Mouse (Mus musculus) liver, adult (tissue): Measurements from ENCODE around the gene Tmem82.

Experiments
- GATA4 ChIP-seq: IDR thresholded peaks from 2 replicates; pipeline ENCODE4 v1.6.1; 2014; ENCODE audit warnings: mild to moderate bottlenecking, low read length; ENCODE audit not compliant: insufficient replicate concordance

Gene Tmem82

GRCm38 (mm10) chr4:141625774-141626550 is 7.5 kb upstream of the Tmem82 start:
- TF ChIP-seq GATA4: no peak

GRCm38 (mm10) chr4:141624983-141625773 is 6.7 kb upstream of the Tmem82 start:
- TF ChIP-seq GATA4: no peak

DNA sequence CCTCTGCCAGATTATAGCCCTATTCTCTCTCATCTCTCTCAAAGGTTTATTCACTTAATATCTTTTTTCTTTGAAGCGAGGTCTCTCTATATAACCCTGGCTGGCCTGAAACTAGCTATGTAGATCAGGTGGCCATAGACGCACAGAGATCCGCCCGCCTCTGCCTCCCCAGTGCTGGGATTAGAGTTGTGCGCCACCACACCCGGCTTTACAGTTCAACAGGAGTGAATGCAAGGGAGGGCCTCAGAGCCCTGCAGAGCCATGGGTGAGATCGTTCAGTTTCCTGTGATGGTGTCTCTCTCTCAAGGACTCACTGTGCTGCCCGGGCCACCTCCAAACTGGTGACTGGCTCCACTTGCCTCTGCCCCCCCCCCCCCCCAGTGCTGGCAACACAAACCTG is 5.7 kb upstream of the Tmem82 start:
- TF ChIP-seq GATA4: no peak

GRCm38 (mm10) chr4:141623666-141624065 is 5.2 kb upstream of the Tmem82 start, which contains the start of gene Slc25a34:
Gene Slc25a34 (minus strand): TSS chr4:141623821.
- TF ChIP-seq GATA4: no peak

GRCm38 (mm10) chr4:141623037-141623436 is 4.6 kb upstream of the Tmem82 start:
- no peak for TF ChIP-seq GATA4

DNA sequence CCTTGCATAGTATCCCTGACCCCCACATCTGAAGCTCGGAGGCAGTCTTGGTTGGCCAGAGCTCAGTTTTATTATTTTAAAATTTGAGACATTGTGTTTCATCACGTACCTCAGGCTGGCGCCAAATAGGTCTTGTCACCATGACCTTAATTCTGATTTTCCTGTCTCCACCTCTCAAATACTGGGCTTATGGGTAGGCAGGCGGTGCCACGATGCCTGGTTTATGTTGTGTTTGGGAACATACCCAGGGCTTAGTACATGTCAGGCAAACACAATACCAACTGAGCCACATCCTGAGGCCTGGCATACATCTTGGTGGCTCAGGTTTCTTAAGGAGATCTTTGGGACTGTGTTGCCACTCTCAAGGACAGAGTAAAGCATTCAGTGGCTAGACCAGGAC is 4.1 kb upstream of the Tmem82 start:
- TF ChIP-seq GATA4: no peak

GRCm38 (mm10) chr4:141622091-141622490 is 3.7 kb upstream of the Tmem82 start:
- TF ChIP-seq GATA4: no peak

GRCm38 (mm10) chr4:141621297-141621696 is 2.9 kb upstream of the Tmem82 start:
- TF ChIP-seq GATA4: no peak

GRCm38 (mm10) chr4:141619299-141619883 is 958 bp upstream of the Tmem82 start:
- no peak for TF ChIP-seq GATA4

DNA sequence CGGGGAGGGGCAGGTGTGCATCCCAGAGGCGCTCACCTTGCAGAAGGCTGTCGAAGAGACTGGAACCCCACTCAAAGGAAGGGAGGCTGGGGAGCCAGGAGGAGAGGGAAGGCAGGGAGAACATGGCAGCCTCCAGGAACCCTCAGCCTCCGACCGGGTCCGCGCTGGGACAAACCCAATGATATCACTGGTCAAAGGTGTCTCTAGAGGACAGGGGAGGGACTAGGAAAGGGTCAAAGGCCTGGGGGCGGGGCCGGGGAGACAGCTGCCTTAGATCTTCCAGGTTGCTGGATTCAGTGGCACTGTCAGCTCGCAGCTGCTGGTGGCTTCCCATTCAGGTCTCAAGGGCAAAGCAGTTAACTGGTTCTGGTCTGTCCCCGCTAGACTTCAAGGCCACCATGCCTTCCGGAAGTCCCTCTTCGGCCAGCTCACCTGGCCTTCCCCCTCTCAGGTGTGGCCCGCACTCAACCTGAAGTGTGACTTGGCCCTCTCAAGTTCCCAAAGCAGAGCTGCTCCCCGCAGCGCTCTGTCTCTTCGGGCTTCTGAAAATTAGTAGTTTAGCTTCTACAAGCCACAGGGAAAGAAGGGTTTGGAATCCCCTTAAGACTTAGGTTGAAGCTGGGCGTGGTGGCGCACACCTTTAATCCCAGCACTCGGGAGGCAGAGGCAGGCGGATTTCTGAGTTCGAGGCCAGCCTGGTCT is 419 bp downstream of the Tmem82 start:
- TF ChIP-seq GATA4: no peak

GRCm38 (mm10) chr4:141617299-141617698 is 1.1 kb downstream of the Tmem82 start:
- TF ChIP-seq GATA4: no peak

- no peak for TF ChIP-seq GATA4
Observed at GRCm38 (mm10) chr4:141616811-141617210, 1.6 kb downstream of the Tmem82 start.

DNA sequence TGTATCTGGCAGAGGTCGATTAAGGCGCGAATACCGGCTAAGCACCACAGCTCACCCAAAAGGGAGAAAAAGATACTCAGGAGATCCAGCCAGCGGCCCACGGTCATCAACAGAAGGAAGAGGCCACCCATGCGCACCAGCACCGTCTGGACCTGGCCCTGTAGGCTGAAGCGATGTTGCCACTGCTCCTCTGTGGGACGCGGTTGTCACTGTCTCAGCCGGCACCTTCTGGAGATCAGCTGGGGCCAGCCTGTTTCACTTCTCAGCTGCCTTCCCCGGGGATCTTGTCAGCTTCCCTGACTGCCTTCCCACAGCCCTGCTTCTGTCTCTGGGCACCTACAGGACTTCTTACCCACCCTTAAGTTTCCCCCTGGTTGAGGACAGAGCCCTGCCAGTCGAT is 3.5 kb downstream of the Tmem82 start:
- no peak for TF ChIP-seq GATA4

- no peak for TF ChIP-seq GATA4
Observed at GRCm38 (mm10) chr4:141609538-141609937, 8.9 kb downstream of the Tmem82 start.

DNA sequence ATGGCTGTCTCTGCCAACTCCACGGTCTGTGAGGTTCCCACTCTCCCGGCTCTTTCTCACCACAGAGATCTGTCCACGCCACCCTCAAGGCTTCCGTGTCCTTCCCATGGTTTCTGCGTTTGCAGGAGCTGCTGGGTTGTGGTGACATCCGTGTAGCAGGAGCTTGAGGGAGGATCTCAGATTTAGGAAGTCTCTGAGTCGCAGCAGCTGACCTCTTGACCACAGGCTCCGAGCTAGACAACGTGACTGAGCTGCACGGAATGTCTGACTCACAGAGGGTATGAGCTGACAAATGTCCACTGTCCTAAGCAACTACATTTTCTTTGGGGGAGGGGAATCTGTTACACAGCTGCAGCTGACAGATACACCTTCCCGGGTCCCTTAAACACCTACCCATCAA is 12.6 kb downstream of the Tmem82 start, which contains the start of gene Fblim1:
TSS of gene Fblim1 (minus strand) at position 236 of the 400 bp plus-strand sequence.
- TF ChIP-seq GATA4: no peak

DNA sequence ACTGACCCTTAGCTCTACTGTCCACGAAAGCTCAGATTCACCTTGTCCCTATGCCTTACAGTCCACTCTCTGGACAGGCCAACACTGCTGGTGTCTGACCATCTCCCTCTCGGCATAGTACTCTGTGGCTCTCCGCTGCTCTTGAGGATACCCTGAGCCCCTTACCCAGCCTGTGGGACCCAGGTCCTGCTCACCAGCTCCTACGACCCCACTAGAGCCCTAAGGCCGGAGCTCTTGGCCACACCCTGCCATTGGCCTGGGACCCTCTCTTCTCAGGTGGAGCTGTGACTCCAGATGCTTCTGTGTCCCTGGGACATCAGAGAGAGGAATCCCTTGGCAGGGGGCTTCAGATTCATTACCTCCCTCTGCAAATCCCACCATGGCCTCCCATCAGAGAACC is 13.0 kb downstream of the Tmem82 start:
- no peak for TF ChIP-seq GATA4

DNA sequence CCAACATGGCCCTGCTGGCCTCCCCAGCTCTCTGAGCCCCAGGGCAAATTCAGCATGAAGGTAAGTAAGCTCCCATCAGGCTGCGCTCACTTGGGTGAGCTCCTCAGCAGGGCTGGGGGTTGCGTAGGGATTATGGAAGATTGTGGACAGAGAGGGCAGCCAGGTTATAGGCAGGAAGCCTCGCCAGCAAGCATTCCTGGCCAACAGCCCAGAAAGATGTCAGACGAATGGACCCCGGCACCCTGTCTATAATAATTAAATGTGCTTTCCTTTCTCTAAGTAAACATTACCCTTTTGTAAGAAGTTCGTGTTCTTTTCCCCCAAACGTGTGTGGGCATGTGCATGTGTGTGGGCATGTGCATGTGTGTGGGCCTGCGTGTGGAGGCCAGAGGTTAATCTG is 13.9 kb downstream of the Tmem82 start:
- no peak for TF ChIP-seq GATA4
